Mouse (Mus musculus): ENCODE results near the gene Qsox1. TPM values are rescaled to one million over a fixed set of nuclear protein-coding genes. Genes with fewer than 3 reads are reported as not detected.
A peak's percentile ranks its signal among the peaks of the same experiment; 100 is the strongest.

Qsox1 gene
- polyA plus RNA-seq, 1 experiment from 2014 or later: 16.6 TPM

DNA sequence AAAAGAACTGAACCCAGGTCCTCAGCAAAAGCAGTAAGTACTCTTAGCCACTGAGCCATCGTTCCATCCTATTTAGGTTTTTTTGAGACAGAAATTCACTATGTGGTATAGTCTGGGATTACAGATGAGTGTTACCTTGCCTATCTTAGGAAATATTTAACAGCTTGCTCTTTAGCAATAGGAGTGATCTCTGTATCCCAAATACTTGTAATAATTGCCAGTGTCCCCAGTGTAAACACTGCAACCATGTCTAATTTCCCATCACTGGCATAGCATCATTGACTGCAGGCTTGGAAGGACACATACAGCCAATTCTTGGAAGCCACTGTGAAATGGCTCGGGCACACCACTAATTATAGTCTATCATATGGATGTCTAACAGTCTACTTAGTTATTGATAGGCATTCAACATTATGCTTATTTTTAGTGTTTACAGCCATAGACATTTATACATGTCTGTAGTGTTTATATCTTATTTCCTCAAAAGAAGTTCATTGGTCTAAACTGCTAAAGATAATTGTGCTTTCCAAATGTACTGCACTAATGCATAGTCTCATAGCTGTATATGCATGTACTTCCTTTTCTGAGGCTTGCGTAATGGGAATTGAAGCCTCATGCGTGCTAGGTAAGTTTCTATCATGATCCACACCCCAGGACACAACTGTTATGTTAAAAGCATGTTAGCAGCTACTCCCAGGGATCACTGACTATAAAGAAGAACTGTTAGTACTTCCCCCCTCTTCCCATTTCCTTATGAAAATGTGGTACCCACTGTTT, 13.4 kb upstream of the Qsox1 start:
- Histone ChIP-seq H3K9ac (no peak overlapping the region), H3K4me2 (no peak overlapping the region), H3K4me3 (replicated peaks) (no peak overlapping the region), H3K9me3 (no peaks in the 10 kb centered on the region), H3K27me3 (no peaks in the 10 kb centered on the region; the same call in 1 of the 2 replicates), H3K4me1 (no peaks in the 10 kb centered on the region), H3K27ac (no peak overlapping the region), H3K36me3 (replicated peaks) (no peaks in the 10 kb centered on the region)
- no peak for ATAC-seq (ENCODE audit: low FRiP score)
- 91% methylated on average over 4 of the region's 4 CpGs for WGBS

DNA sequence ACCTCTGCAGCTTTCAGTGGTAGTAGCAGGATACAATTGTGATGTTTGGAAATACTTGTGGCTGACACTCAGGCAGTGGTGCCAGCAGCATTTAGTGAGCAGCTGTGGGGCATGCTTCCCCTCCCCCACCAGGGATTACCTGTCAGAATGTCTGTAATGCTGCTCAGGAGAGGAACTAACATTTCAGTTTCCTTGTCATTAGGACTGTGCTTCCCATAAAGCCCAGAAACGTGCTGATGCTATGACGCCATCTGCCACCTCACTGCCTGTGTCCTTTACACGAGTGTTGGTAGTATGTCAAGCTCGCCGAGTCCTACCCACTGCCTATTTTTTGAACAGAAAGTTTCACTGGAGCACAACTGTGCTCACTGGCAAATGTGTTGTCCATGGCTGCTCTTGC, 8.0 kb upstream of the Qsox1 start:
- no peak for ATAC-seq (ENCODE audit: low FRiP score)
- WGBS: 88% methylated on average over 5 of the region's 5 CpGs
- no peak overlapping the region for H3K27ac ChIP-seq
- no peaks in the 10 kb centered on the region for H3K9me3 ChIP-seq
- H3K9ac ChIP-seq: no peak overlapping the region
- no peaks in the 10 kb centered on the region for H3K36me3 ChIP-seq (replicated peaks)
- H3K4me1 ChIP-seq: no peaks in the 10 kb centered on the region
- no peaks in the 10 kb centered on the region for H3K27me3 ChIP-seq
- H3K4me3 ChIP-seq (replicated peaks): no peak overlapping the region
- no peak overlapping the region for H3K4me2 ChIP-seq

- no peak overlapping the region for H3K4me2 ChIP-seq
- no peaks in the 10 kb centered on the region for H3K9me3 ChIP-seq
- 0 out of 2 replicates have a peak, but pooled peaks cover 3% of the 10 kb centered on the region for H3K27me3 ChIP-seq
- H3K4me3 ChIP-seq (replicated peaks): no peak overlapping the region
- H3K27ac ChIP-seq: no peak overlapping the region
- WGBS: 68% methylated on average over 2 of the region's 2 CpGs
- H3K9ac ChIP-seq: no peak overlapping the region
- ATAC-seq (ENCODE audit: low FRiP score): no peak
- no peaks in the 10 kb centered on the region for H3K36me3 ChIP-seq (replicated peaks)
- H3K4me1 ChIP-seq: peaks cover 15% of the 10 kb centered on the region
Observed at GRCm38 (mm10) chr1:155816167-155816566, 3.5 kb upstream of the Qsox1 start.

DNA sequence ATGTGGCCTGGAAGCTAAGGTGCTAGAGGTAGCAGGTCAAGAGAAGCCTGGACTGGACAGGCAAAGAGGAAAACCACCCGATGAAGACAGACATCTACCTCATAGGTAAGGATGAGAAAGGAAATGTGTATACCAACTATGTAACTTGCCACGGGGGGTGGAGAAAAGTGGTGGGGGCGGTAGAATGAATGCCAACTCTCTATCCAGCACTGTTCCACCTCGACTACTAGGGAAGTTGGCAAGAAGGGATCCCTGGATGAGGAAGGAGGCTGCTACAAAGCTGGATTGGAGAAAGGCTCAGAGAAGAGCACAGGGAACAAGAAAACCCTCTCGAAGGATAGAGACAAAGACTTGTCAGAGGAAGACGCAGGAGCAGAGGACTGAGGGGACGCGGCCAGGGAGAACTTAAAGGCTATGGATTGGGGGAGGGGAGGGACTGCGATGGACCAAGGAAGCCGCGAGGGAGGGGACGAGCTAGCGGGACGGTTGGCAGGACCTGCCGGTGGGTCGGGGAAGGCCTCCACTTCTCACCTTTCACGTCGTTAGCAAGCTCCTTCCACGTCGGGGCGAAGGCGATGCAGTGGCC, 601 bp downstream of the Qsox1 start:
- no peak overlapping the region for H3K27ac ChIP-seq

DNA sequence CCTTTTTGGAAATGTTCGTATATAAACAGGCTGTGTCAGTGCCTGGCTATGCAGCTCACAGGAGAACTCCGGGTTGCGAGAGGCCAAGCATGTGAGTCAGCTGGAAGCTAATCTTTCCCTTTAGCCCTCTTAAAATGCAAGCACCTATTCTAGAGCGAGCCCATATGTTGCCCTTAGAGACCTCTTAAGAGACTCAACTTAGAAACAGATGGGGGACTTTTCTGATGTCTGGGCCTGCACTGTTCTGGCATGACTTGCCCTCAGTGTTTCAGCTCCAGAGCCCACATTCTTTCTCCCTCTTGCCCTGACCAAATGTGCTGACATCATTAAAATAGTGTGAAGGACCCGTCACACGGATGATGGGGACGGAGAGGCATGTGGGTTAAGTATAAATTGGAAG, 2.1 kb downstream of the Qsox1 start:
- Histone ChIP-seq H3K4me2 (no peak overlapping the region), H3K36me3 (replicated peaks) (no peaks in the 10 kb centered on the region), H3K27me3 (0 out of 2 replicates have a peak, but pooled peaks cover 3% of the 10 kb centered on the region), H3K9me3 (no peaks in the 10 kb centered on the region), H3K4me1 (peaks cover 20% of the 10 kb centered on the region), H3K27ac (no peak overlapping the region), H3K4me3 (replicated peaks) (no peak overlapping the region), H3K9ac (no peak overlapping the region)
- WGBS: 61% methylated on average over 7 of the region's 7 CpGs
- ATAC-seq (ENCODE audit: low FRiP score): no peak

More for the DNA sequence above, 601 bp downstream of the Qsox1 start:
- H3K9ac ChIP-seq: peak overlapping the region; percentile 61
- H3K4me3 ChIP-seq (replicated peaks): peak overlapping the region; percentile 59
- peaks cover 20% of the 10 kb centered on the region for H3K4me1 ChIP-seq
- no peaks in the 10 kb centered on the region for H3K9me3 ChIP-seq
- peak overlapping the region; percentile 84 for H3K4me2 ChIP-seq
- H3K36me3 ChIP-seq (replicated peaks): no peaks in the 10 kb centered on the region
- 0 out of 2 replicates have a peak, but pooled peaks cover 3% of the 10 kb centered on the region for H3K27me3 ChIP-seq
- 4% methylated on average over 22 of the region's 22 CpGs for WGBS
- ATAC-seq (ENCODE audit: low FRiP score): peak; percentile 58

DNA sequence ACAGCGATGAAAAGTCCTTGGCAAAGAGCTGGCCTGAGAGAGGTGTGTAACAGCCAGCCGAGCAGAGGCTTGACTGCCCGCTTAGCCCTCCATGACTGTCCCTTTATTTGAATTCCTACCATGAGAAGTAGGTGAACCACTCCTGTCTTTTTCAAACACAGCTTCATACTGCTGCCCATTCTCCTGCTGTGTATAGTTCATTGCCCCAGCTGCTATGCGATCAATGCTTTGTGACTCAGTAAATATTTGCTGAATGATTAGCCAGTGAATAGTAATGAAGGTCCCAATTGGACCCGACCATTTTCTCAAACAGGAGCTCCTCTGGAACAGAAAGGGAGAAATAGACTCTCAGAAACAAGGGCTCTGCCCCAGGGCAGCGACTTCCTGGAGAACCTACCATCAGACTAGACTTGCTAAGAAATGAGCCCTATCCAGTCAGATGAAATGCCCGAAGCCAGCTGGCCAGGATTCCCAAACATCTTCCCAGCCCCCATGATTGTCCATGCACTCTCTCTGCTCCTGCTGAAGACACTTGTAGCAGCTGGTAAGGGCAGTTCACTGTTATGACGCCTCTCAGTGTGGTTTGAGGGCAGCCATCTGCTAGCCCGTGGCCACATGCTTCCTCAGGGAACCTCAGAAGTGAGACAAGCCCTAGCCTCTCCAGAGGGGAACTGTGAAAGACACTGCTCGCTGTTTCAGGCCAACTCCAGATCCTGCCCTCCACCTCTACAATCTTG, 2.8 kb downstream of the Qsox1 start:
- no peak for ATAC-seq (ENCODE audit: low FRiP score)
- H3K4me2 ChIP-seq: 0 out of 2 replicates have a peak overlapping the region, but pooled peaks have one; percentile 5
- 77% methylated on average over 10 of the region's 10 CpGs for WGBS

GRCm38 (mm10) chr1:155808261-155808660, 4.4 kb downstream of the Qsox1 start:
- no peaks in the 10 kb centered on the region for H3K36me3 ChIP-seq (replicated peaks)
- ATAC-seq (ENCODE audit: low FRiP score): no peak
- peaks cover 18% of the 10 kb centered on the region for H3K4me1 ChIP-seq
- WGBS: 92% methylated on average over 4 of the region's 4 CpGs
- no peaks in the 10 kb centered on the region for H3K27me3 ChIP-seq
- no peak overlapping the region for H3K27ac ChIP-seq
- no peak overlapping the region for H3K4me3 ChIP-seq (replicated peaks)
- no peak overlapping the region for H3K9ac ChIP-seq
- H3K4me2 ChIP-seq: no peak overlapping the region
- H3K9me3 ChIP-seq: no peaks in the 10 kb centered on the region

More for the DNA sequence above, 2.8 kb downstream of the Qsox1 start:
- Histone ChIP-seq H3K4me1 (peaks cover 20% of the 10 kb centered on the region), H3K27me3 (0 out of 2 replicates have a peak, but pooled peaks cover 3% of the 10 kb centered on the region), H3K9me3 (no peaks in the 10 kb centered on the region), H3K9ac (no peak overlapping the region), H3K27ac (no peak overlapping the region), H3K36me3 (replicated peaks) (no peaks in the 10 kb centered on the region), H3K4me3 (replicated peaks) (no peak overlapping the region)

- Histone ChIP-seq H3K4me2 (no peak overlapping the region), H3K27me3 (no peaks in the 10 kb centered on the region), H3K27ac (no peak overlapping the region), H3K4me3 (replicated peaks) (no peak overlapping the region), H3K36me3 (replicated peaks) (peaks cover 9% of the 10 kb centered on the region; the same call in 1 of the 2 replicates), H3K9me3 (no peaks in the 10 kb centered on the region), H3K9ac (no peak overlapping the region), H3K4me1 (peaks cover 5% of the 10 kb centered on the region; the same call in 1 of the 2 replicates)
- WGBS: 93% methylated on average over 9 of the region's 9 CpGs
- no peak for ATAC-seq (ENCODE audit: low FRiP score)
Observed at GRCm38 (mm10) chr1:155805607-155806006, 7.1 kb downstream of the Qsox1 start.

DNA sequence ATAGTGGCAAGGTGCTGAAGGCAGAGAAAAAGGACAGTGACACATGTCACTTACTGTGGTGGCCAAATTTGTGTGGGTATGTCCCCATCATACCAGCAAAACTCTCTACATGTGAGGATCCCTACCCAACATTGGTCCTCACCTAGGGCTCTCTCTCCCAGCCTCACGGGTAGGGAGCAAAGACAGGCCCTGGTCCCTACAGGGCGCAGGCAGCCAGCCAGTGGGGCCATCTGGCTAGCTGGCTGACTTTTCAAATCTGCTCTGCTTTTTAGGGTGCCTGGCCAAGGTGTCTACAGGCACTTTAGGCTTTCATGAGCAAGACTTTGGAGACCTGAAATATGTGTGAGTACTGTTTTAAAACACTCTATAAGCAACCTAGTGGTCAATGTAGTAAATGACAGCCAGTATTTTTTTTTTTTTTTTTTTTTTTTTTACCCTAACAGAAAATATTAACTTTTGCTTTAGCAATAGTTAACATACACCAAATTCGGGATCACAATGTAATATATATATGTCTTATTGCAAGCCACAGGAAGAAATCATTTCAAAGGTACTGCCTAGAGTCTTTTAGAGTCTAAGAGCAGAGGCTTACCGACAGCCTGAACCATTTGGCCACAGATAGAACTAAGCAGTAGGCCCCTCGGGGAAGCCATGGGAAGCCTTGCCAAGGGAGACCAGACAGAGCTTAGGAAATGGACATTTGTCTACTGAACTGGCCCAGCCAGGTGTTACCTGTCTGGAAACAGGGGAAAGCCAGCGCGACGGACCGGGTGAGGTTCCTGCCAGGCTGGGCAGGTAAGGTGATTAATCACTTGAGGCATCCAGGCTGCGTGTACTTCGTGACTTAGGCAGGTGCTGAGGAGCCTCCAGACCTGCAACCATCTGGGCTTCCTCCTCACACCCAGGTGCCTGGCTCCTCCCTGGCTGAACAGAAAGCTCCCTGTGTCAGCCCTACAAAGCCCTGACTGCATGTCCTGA, 11.4 kb downstream of the Qsox1 start:
- Histone ChIP-seq H3K27ac (no peak overlapping the region), H3K9ac (no peak overlapping the region), H3K4me3 (replicated peaks) (no peak overlapping the region), H3K27me3 (no peaks in the 10 kb centered on the region), H3K9me3 (no peaks in the 10 kb centered on the region), H3K4me1 (no peaks in the 10 kb centered on the region; the same call in 1 of the 2 replicates), H3K36me3 (replicated peaks) (peaks cover 9% of the 10 kb centered on the region; the same call in 1 of the 2 replicates), H3K4me2 (no peak overlapping the region)
- no peak for ATAC-seq (ENCODE audit: low FRiP score)
- 95% methylated on average over 11 of the region's 11 CpGs for WGBS

DNA sequence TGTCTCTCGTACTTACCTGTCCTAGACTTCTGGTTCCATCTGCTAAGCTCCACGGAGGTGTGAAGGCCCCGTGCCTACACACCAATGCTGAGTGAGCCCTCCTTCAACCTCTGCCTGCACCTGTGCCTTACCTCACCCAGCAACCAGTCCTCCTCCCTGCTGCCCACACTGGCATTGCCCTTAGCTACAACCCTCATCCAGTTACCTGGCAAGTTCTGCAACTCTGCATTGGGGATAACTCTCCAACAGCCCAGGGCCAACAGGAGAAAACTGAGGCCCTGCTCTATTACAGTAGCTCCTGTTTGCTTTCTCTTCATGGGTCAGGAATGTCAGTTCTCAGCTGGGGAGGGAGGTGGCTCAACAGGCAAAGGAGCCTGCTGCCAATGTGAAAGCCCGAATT, 14.7 kb downstream of the Qsox1 start:
- no peak overlapping the region for H3K27ac ChIP-seq
- WGBS: 97% methylated on average over 4 of the region's 4 CpGs

DNA sequence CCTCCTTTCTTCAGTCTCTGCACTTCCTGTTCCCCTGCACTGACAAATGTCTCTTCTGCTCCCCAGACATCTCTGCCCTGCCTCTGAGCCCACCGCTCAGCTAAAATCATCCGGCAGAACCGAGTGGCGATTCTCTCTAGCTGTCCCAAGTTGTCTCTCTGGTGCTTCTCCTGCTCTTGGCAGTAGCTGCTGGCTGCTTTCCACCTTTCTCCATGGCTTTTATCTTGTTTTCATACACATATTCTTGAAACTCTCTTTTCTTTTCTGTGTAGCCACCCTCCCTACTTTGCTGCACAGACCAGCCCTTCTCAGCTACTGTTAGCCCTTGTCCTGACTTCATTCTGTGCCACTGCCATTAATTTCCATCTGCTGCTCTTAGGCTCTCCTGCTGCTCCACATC, 15.3 kb downstream of the Qsox1 start:
- H3K36me3 ChIP-seq (replicated peaks): peaks cover 23% of the 10 kb centered on the region
- WGBS: 87% methylated on average over 4 of the region's 4 CpGs

More for the DNA sequence above, 14.7 kb downstream of the Qsox1 start:
- no peak overlapping the region for H3K4me3 ChIP-seq (replicated peaks)
- H3K9me3 ChIP-seq: no peaks in the 10 kb centered on the region
- H3K4me2 ChIP-seq: no peak overlapping the region
- no peak overlapping the region for H3K9ac ChIP-seq
- no peaks in the 10 kb centered on the region for H3K27me3 ChIP-seq
- peaks cover 26% of the 10 kb centered on the region for H3K36me3 ChIP-seq (replicated peaks)
- H3K4me1 ChIP-seq: no peaks in the 10 kb centered on the region; the same call in 1 of the 2 replicates
- no peak for ATAC-seq (ENCODE audit: low FRiP score)

More for the DNA sequence above, 15.3 kb downstream of the Qsox1 start:
- H3K27ac ChIP-seq: no peak overlapping the region
- no peak overlapping the region for H3K9ac ChIP-seq
- H3K4me1 ChIP-seq: no peaks in the 10 kb centered on the region; the same call in 1 of the 2 replicates
- H3K27me3 ChIP-seq: no peaks in the 10 kb centered on the region
- no peak overlapping the region for H3K4me2 ChIP-seq
- no peak for ATAC-seq (ENCODE audit: low FRiP score)
- no peak overlapping the region for H3K4me3 ChIP-seq (replicated peaks)
- H3K9me3 ChIP-seq: no peaks in the 10 kb centered on the region

All from forebrain, embryonic 12.5 days (tissue).